Mouse (Mus musculus) myocyte (in vitro differentiated cells): ENCODE measurements around the gene Psmg1. TPM values are rescaled to one million over a fixed set of nuclear protein-coding genes. Genes with fewer than 3 reads are reported as not detected.
A peak's percentile ranks its signal among the peaks of the same experiment; 100 is the strongest.
"Not testable (repeated sequence)": the region's sequence is repeated elsewhere in the genome, so short reads cannot be mapped to it uniquely, and the experiment has no call there.

Experiments
- H3K27me3 ChIP-seq: one replicate; pipeline ENCODE4 v1.6.1; 2011; ENCODE audit not compliant: control insufficient read depth, insufficient read depth, insufficient read length
- H3K36me3 ChIP-seq: one replicate; pipeline ENCODE4 v1.6.1; 2011; ENCODE audit not compliant: control insufficient read depth, insufficient read depth
- H3K4me2 ChIP-seq: one replicate; pipeline ENCODE4 v1.6.1; 2011; ENCODE audit warnings: low read depth, control low read depth
- H3K4me3 ChIP-seq: one replicate; pipeline ENCODE4 v1.5.1; 2011; ENCODE audit warnings: mild to moderate bottlenecking, control low read depth, moderate library complexity
- H3K79me2 ChIP-seq: one replicate; pipeline ENCODE4 v1.6.1; 2011; ENCODE audit not compliant: control insufficient read depth, insufficient read depth
- H3ac ChIP-seq: one replicate; pipeline ENCODE4 v1.6.1; 2011; ENCODE audit not compliant: control insufficient read depth, insufficient read length
- CEBPB ChIP-seq: IDR thresholded peaks from 2 replicates; pipeline ENCODE4 v1.6.1; 2011; ENCODE audit warnings: mild to moderate bottlenecking, moderate library complexity; ENCODE audit not compliant: poor library complexity, insufficient read depth, severe bottlenecking
- MAX ChIP-seq: IDR thresholded peaks from one replicate; pipeline ENCODE4 v1.6.1; 2011; ENCODE audit warnings: low read depth, mild to moderate bottlenecking, control low read depth
- MYOD1 ChIP-seq, 3 experiments: IDR thresholded peaks; one replicate each; pipeline ENCODE4 v1.6.1; 2011; ENCODE audit warnings: control low read depth in 2 of 3, low read depth in 2 of 3, mild to moderate bottlenecking in 2 of 3, moderate library complexity in 1 of 3; ENCODE audit not compliant: insufficient read length in 2 of 3, control insufficient read depth in 1 of 3
- MYOG ChIP-seq, 3 experiments: IDR thresholded peaks; one replicate each; pipeline ENCODE4 v1.6.1; 2011; ENCODE audit warnings: control low read depth in 2 of 3, low read depth in 2 of 3, mild to moderate bottlenecking in 2 of 3; ENCODE audit not compliant: insufficient read length in 2 of 3, control insufficient read depth in 1 of 3, insufficient read depth in 1 of 3
- POLR2A ChIP-seq: IDR thresholded peaks from one replicate; pipeline ENCODE4 v1.6.1; 2011; ENCODE audit warnings: low read depth, mild to moderate bottlenecking, control low read depth, moderate library complexity; ENCODE audit not compliant: insufficient read length
- POLR2AphosphoS2 ChIP-seq: IDR thresholded peaks from one replicate; pipeline ENCODE4 v1.6.1; 2011; ENCODE audit warnings: low read depth, control low read depth; ENCODE audit not compliant: insufficient read length
- REST ChIP-seq: IDR thresholded peaks from one replicate; pipeline ENCODE4 v1.6.1; 2011; ENCODE audit warnings: mild to moderate bottlenecking, control low read depth, moderate library complexity; ENCODE audit not compliant: insufficient read depth, insufficient read length
- SRF ChIP-seq: IDR thresholded peaks from one replicate; pipeline ENCODE4 v1.6.1; 2011; ENCODE audit warnings: low read depth; ENCODE audit not compliant: control insufficient read depth, insufficient read length
- TCF12 ChIP-seq: IDR thresholded peaks from one replicate; pipeline ENCODE4 v1.6.1; 2011; ENCODE audit warnings: mild to moderate bottlenecking, control low read depth; ENCODE audit not compliant: poor library complexity, insufficient read depth, severe bottlenecking
- TCF3 ChIP-seq: IDR thresholded peaks from one replicate; pipeline ENCODE4 v1.6.1; 2011; ENCODE audit warnings: low read depth, control low read depth; ENCODE audit not compliant: insufficient read length
- USF1 ChIP-seq: IDR thresholded peaks from one replicate; pipeline ENCODE4 v1.6.1; 2011; ENCODE audit warnings: low read depth, mild to moderate bottlenecking, control low read depth, moderate library complexity
- polyA plus RNA-seq: library from polyadenylated mRNA; unstranded; fragments of >200 nt; fragmentation: generic; extraction: Trizol; gene quantifications from one replicate; pipeline ENCODE4 v1.2.1, GENCODE M21; 2012; ENCODE audit warnings: missing spikeins

The Psmg1 gene
- polyA plus RNA-seq, 1 experiment = 38.5 TPM

GRCm38 (mm10) chr16:95983601-95984000, 7.2 kb downstream of the Psmg1 start:
- H3K4me2 ChIP-seq = no peak overlapping the region
- peaks cover 25% of the 10 kb centered on the region for H3K36me3 ChIP-seq
- no peak for TF ChIP-seq TCF12
- peak in 1 of 3 experiments; percentile 15 for TF ChIP-seq MYOD1 (IDR thresholded peaks at IDR 0.05; ENCODE audit: control insufficient read depth in 1 of 3, insufficient read length in 2 of 3, low read depth in 2 of 3)
- H3K4me3 ChIP-seq = no peak overlapping the region
- no peaks in the 10 kb centered on the region for H3K79me2 ChIP-seq
- no peak overlapping the region for H3ac ChIP-seq
- H3K27me3 ChIP-seq = no peaks in the 10 kb centered on the region

DNA sequence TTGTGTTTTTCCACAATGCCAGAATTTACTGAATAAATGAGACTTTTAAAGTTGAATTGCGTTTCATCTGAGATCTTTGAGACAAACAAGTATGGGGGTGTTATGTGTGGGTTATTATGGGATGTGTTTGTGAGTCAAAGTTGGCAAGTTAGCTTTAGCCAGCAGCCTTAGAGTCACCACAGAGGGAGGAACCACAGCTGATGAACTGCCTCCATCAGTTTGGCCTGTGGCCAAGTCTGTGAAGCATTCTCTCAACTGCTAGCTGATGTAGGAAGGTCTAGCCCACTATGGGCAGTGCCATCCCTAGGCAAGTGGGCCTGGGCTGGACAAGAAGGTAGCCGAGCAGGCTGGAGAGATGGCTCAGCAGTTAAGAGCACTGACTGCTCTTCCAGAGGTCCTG, 19.9 kb downstream of the Psmg1 start:
- no peak overlapping the region for H3K4me3 ChIP-seq
- no peaks in the 10 kb centered on the region for H3K79me2 ChIP-seq
- TF ChIP-seq TCF12 (no peak), CEBPB (no peak), POLR2AphosphoS2 (no peak), SRF (no peak), POLR2A (no peak), TCF3 (no peak), MAX (no peak), REST (no peak), MYOD1 (IDR thresholded peaks at IDR 0.05; ENCODE audit: control insufficient read depth in 1 of 3, insufficient read length in 2 of 3, low read depth in 2 of 3) (no peak)
- H3K27me3 ChIP-seq = no peaks in the 10 kb centered on the region
- no peak overlapping the region for H3K4me2 ChIP-seq
- H3ac ChIP-seq = no peak overlapping the region
- no peaks in the 10 kb centered on the region for H3K36me3 ChIP-seq

- no peak overlapping the region for H3K4me3 ChIP-seq
- H3K4me2 ChIP-seq = no peak overlapping the region
- H3K36me3 ChIP-seq = no peaks in the 10 kb centered on the region
- no peaks in the 10 kb centered on the region for H3K27me3 ChIP-seq
- no peak overlapping the region for H3ac ChIP-seq
- no peak for TF ChIP-seq CEBPB
- TF ChIP-seq TCF12 = no peak
- TF ChIP-seq MYOD1 (IDR thresholded peaks at IDR 0.05; ENCODE audit: control insufficient read depth in 1 of 3, insufficient read length in 2 of 3, low read depth in 2 of 3) = no peak
- TF ChIP-seq REST = no peak
- TF ChIP-seq MYOG (IDR thresholded peaks at IDR 0.05; ENCODE audit: control insufficient read depth in 1 of 3, insufficient read depth in 1 of 3, insufficient read length in 2 of 3, low read depth in 2 of 3) = no peak
- no peak for TF ChIP-seq MAX
- no peak for TF ChIP-seq TCF3
- no peak for TF ChIP-seq USF1
- no peak for TF ChIP-seq POLR2AphosphoS2
- H3K79me2 ChIP-seq = no peaks in the 10 kb centered on the region
These were observed 23.3 kb downstream of the Psmg1 start for GRCm38 (mm10) chr16:95967455-95967854.

GRCm38 (mm10) chr16:95964427-95965023, 26.2 kb downstream of the Psmg1 start:
- no peaks in the 10 kb centered on the region for H3K27me3 ChIP-seq

DNA sequence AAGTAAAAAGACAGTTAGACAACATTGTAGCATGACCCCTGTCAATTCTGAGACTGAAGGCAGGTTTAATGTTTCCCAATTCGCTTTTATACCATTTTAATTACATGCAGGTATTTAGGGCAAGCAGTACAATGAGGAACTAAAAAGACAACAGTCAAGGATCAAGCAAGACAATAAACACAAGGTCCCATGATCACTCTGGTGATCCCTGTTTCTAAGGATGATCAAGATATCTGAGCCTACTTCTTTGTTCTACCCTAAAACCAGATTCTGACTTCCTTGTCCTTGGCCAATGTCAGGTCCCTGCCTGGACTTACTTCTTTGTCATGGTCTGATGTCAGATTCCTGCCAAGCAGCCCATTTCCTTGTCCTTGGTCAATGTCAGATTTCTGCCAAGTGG, 29.3 kb downstream of the Psmg1 start:
- H3K27me3 ChIP-seq, H3ac ChIP-seq, H3K36me3 ChIP-seq, H3K4me3 ChIP-seq, H3K79me2 ChIP-seq, H3K4me2 ChIP-seq: not testable (repeated sequence)

More at GRCm38 (mm10) chr16:95964427-95965023, 26.2 kb downstream of the Psmg1 start:
- Histone ChIP-seq H3K79me2 (no peaks in the 10 kb centered on the region), H3K4me2 (no peak overlapping the region), H3K36me3 (no peaks in the 10 kb centered on the region), H3ac (no peak overlapping the region), H3K4me3 (no peak overlapping the region)
- TF ChIP-seq USF1 (no peak), REST (no peak), POLR2AphosphoS2 (no peak), MYOG (IDR thresholded peaks at IDR 0.05; ENCODE audit: control insufficient read depth in 1 of 3, insufficient read depth in 1 of 3, insufficient read length in 2 of 3, low read depth in 2 of 3) (no peak), CEBPB (no peak), MYOD1 (IDR thresholded peaks at IDR 0.05; ENCODE audit: control insufficient read depth in 1 of 3, insufficient read length in 2 of 3, low read depth in 2 of 3) (no peak), TCF3 (no peak), POLR2A (no peak)

- H3K4me2 ChIP-seq, H3K79me2 ChIP-seq, H3K4me3 ChIP-seq, H3K36me3 ChIP-seq, H3K27me3 ChIP-seq, H3ac ChIP-seq: not testable (repeated sequence)
These were observed 30.1 kb downstream of the Psmg1 start for GRCm38 (mm10) chr16:95960689-95961088.
